Mouse (Mus musculus): ENCODE measurements around the gene Agfg1. TPM values are rescaled to one million over a fixed set of nuclear protein-coding genes. Genes with fewer than 3 reads are reported as not detected.

The Agfg1 gene
- polyA plus RNA-seq, 1 experiment from 2014 or later, result 26.6 TPM

- Histone ChIP-seq H3K4me3 (replicated peaks) (no peak overlapping the region), H3K4me1 (peaks cover 5% of the 10 kb centered on the region; the same call in 1 of the 2 replicates), H3K27me3 (replicated peaks) (no peaks in the 10 kb centered on the region), H3K9ac (replicated peaks) (no peak overlapping the region), H3K4me2 (no peak overlapping the region), H3K36me3 (no peaks in the 10 kb centered on the region), H3K27ac (replicated peaks) (no peak overlapping the region), H3K9me3 (replicated peaks) (no peaks in the 10 kb centered on the region)
- ATAC-seq (ENCODE audit: low FRiP score), result no peak
- whole genome bisulfite sequencing, result 97% methylated on average over 1 of the region's 1 CpGs
Measured at GRCm38 (mm10) chr1:82804059-82804458, 35.2 kb upstream of the Agfg1 start.

DNA sequence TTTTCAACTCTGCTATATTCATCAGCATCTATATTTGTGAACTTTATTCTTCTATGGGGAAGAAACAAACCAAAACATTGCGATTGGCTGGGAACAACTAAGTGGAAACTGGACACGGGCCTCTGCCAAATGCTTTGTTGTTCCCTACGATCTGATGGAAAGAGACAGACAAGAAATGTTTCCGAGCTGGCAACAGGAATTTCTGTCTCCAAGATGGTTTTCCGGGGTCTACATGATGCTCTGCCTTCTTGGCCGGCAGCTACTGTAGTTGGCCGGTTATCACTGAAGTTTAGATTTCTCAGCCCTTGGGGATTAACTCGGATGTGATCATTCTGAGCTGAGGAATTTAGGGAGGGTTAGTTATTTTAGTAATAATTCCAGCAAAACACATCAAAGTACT, 32.9 kb upstream of the Agfg1 start:
- no peaks in the 10 kb centered on the region for H3K27me3 ChIP-seq (replicated peaks)
- WGBS, result 84% methylated on average over 8 of the region's 8 CpGs
- H3K4me1 ChIP-seq, result peaks cover 3% of the 10 kb centered on the region; the same call in 1 of the 2 replicates
- H3K9ac ChIP-seq (replicated peaks), result no peak overlapping the region
- H3K9me3 ChIP-seq (replicated peaks), result no peaks in the 10 kb centered on the region
- H3K36me3 ChIP-seq, result no peaks in the 10 kb centered on the region
- H3K4me2 ChIP-seq, result no peak overlapping the region
- no peak overlapping the region for H3K27ac ChIP-seq (replicated peaks)
- no peak overlapping the region for H3K4me3 ChIP-seq (replicated peaks)
- no peak for ATAC-seq (ENCODE audit: low FRiP score)

- H3K9me3 ChIP-seq (replicated peaks), result no peaks in the 10 kb centered on the region
- no peaks in the 10 kb centered on the region for H3K27me3 ChIP-seq (replicated peaks)
- no peaks in the 10 kb centered on the region for H3K4me1 ChIP-seq
- H3K4me2 ChIP-seq, result no peak overlapping the region
- no peaks in the 10 kb centered on the region for H3K36me3 ChIP-seq
- no peak for ATAC-seq (ENCODE audit: low FRiP score)
- H3K4me3 ChIP-seq (replicated peaks), result no peak overlapping the region
- WGBS, result 85% methylated on average over 7 of the region's 7 CpGs
- H3K27ac ChIP-seq (replicated peaks), result no peak overlapping the region
- H3K9ac ChIP-seq (replicated peaks), result no peak overlapping the region
Measured at GRCm38 (mm10) chr1:82807206-82807605, 32.1 kb upstream of the Agfg1 start.

GRCm38 (mm10) chr1:82808564-82808963, 30.7 kb upstream of the Agfg1 start:
- Histone ChIP-seq H3K9me3 (replicated peaks) (no peaks in the 10 kb centered on the region), H3K27me3 (replicated peaks) (no peaks in the 10 kb centered on the region), H3K4me1 (no peaks in the 10 kb centered on the region), H3K27ac (replicated peaks) (no peak overlapping the region), H3K4me2 (no peak overlapping the region), H3K9ac (replicated peaks) (no peak overlapping the region), H3K4me3 (replicated peaks) (no peak overlapping the region), H3K36me3 (no peaks in the 10 kb centered on the region)
- no peak for ATAC-seq (ENCODE audit: low FRiP score)
- 54% methylated on average over 3 of the region's 3 CpGs for WGBS

DNA sequence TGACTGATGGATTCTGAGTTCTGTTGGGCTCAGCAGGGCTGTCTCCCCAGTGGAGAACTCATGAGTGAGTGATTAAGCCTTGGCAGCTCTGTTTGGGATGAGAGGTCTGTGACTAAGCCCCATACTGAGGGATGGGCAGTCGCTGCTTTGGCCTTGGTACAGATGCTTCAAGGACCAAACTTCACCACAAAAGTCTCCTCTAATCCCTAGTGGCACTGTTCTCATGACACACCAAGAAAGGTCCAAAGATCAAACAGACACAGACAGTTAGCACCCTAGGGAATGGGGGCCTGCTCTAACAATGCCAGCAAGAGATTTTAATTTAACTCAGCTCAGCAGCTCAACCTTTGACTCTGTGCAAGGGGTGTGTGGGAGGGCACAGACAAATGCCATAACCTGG, 27.5 kb upstream of the Agfg1 start:
- Histone ChIP-seq H3K36me3 (no peaks in the 10 kb centered on the region), H3K27ac (replicated peaks) (no peak overlapping the region), H3K4me2 (no peak overlapping the region), H3K27me3 (replicated peaks) (no peaks in the 10 kb centered on the region), H3K4me1 (0 out of 2 replicates have a peak, but pooled peaks cover 4% of the 10 kb centered on the region), H3K9ac (replicated peaks) (no peak overlapping the region), H3K4me3 (replicated peaks) (no peak overlapping the region), H3K9me3 (replicated peaks) (no peaks in the 10 kb centered on the region)
- no peak for ATAC-seq (ENCODE audit: low FRiP score)
- WGBS, result 95% methylated on average over 1 of the region's 1 CpGs

GRCm38 (mm10) chr1:82815941-82816716, 23.2 kb upstream of the Agfg1 start:
- H3K9ac ChIP-seq (replicated peaks), result no peak overlapping the region
- H3K27me3 ChIP-seq (replicated peaks), result no peaks in the 10 kb centered on the region
- H3K36me3 ChIP-seq, result no peaks in the 10 kb centered on the region
- 67% methylated on average over 17 of the region's 17 CpGs for WGBS
- ATAC-seq (ENCODE audit: low FRiP score), result no peak
- peak overlapping the region; percentile 27; the same call in 1 of the 2 replicates for H3K4me2 ChIP-seq
- H3K4me3 ChIP-seq (replicated peaks), result no peak overlapping the region
- no peak overlapping the region for H3K27ac ChIP-seq (replicated peaks)
- no peaks in the 10 kb centered on the region for H3K9me3 ChIP-seq (replicated peaks)
- 0 out of 2 replicates have a peak, but pooled peaks cover 4% of the 10 kb centered on the region for H3K4me1 ChIP-seq

- H3K9me3 ChIP-seq (replicated peaks), result no peaks in the 10 kb centered on the region
- no peaks in the 10 kb centered on the region for H3K27me3 ChIP-seq (replicated peaks)
- H3K9ac ChIP-seq (replicated peaks), result no peak overlapping the region
- no peak overlapping the region for H3K27ac ChIP-seq (replicated peaks)
- no peak overlapping the region for H3K4me2 ChIP-seq
- no peak for ATAC-seq (ENCODE audit: low FRiP score)
- H3K4me3 ChIP-seq (replicated peaks), result no peak overlapping the region
- no peaks in the 10 kb centered on the region for H3K36me3 ChIP-seq
- 0 out of 2 replicates have a peak, but pooled peaks cover 4% of the 10 kb centered on the region for H3K4me1 ChIP-seq
- WGBS, result 77% methylated on average over 10 of the region's 10 CpGs
Measured at GRCm38 (mm10) chr1:82819366-82819765, 19.9 kb upstream of the Agfg1 start.

GRCm38 (mm10) chr1:82820179-82820578, 19.1 kb upstream of the Agfg1 start:
- H3K9me3 ChIP-seq (replicated peaks), result no peaks in the 10 kb centered on the region
- 63% methylated on average over 15 of the region's 15 CpGs for WGBS
- H3K27ac ChIP-seq (replicated peaks), result no peak overlapping the region
- H3K4me1 ChIP-seq, result 0 out of 2 replicates have a peak, but pooled peaks cover 4% of the 10 kb centered on the region
- H3K36me3 ChIP-seq, result no peaks in the 10 kb centered on the region
- H3K9ac ChIP-seq (replicated peaks), result no peak overlapping the region; the same call in 1 of the 2 replicates
- no peak overlapping the region for H3K4me3 ChIP-seq (replicated peaks)
- no peak overlapping the region for H3K4me2 ChIP-seq
- ATAC-seq (ENCODE audit: low FRiP score), result no peak
- H3K27me3 ChIP-seq (replicated peaks), result no peaks in the 10 kb centered on the region

DNA sequence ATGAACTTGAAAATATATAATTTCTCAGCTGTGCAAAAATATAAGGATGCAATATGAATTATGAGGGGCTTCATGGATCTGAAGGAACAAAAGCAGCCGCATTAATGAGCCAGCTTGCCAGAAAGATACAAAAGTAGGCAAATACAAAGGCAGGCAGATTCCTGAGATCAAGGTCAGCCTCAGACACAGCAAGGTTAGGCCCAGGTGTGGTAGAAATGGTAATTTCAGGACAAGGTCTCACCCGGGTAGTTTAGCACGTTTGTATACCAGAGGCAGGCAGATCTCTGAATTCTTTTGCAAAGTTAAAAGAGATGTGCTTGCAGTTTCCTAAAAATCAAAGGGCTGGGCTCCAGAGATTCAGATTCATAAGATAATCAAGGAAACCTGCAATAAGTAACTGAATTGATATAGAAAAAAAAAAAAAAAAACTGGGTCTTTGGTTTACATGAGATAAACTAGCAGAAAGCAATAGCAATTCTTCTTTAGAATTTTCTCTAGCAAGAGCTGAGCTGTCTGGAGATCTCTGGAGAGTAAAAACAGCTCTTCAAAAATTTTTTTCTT, 18.6 kb upstream of the Agfg1 start:
- Histone ChIP-seq H3K36me3 (no peaks in the 10 kb centered on the region), H3K27ac (replicated peaks) (no peak overlapping the region), H3K9me3 (replicated peaks) (no peaks in the 10 kb centered on the region), H3K27me3 (replicated peaks) (no peaks in the 10 kb centered on the region), H3K9ac (replicated peaks) (no peak overlapping the region; the same call in 1 of the 2 replicates), H3K4me2 (no peak overlapping the region), H3K4me3 (replicated peaks) (no peak overlapping the region), H3K4me1 (0 out of 2 replicates have a peak, but pooled peaks cover 3% of the 10 kb centered on the region)
- WGBS, result 75% methylated on average over 3 of the region's 3 CpGs
- ATAC-seq (ENCODE audit: low FRiP score), result no peak

DNA sequence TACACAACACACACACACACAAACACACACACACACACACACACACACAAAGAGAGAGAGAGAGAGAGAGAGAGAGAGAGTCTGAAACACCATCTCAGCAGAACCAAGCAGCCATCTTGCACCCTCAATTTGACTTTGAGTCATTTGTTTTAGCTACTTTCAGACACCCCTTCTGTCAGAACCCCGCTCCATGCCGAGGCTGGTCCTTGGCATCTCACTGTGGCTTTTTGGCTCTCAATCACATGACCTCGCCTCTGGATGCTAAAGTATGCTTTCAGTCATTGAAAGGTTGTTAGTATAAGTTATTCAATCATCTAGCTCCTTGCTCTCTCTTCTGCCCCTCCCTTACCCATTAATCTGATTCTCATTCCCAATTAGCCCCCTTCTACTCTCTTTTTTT, 17.4 kb upstream of the Agfg1 start:
- H3K27ac ChIP-seq (replicated peaks), result no peak overlapping the region
- no peak overlapping the region for H3K9ac ChIP-seq (replicated peaks)
- H3K4me1 ChIP-seq, result no peaks in the 10 kb centered on the region
- no peak overlapping the region for H3K4me2 ChIP-seq
- ATAC-seq (ENCODE audit: low FRiP score), result no peak
- no peaks in the 10 kb centered on the region for H3K27me3 ChIP-seq (replicated peaks)
- no peaks in the 10 kb centered on the region for H3K9me3 ChIP-seq (replicated peaks)
- 78% methylated on average over 3 of the region's 3 CpGs for WGBS
- H3K4me3 ChIP-seq (replicated peaks), result no peak overlapping the region
- H3K36me3 ChIP-seq, result no peaks in the 10 kb centered on the region

DNA sequence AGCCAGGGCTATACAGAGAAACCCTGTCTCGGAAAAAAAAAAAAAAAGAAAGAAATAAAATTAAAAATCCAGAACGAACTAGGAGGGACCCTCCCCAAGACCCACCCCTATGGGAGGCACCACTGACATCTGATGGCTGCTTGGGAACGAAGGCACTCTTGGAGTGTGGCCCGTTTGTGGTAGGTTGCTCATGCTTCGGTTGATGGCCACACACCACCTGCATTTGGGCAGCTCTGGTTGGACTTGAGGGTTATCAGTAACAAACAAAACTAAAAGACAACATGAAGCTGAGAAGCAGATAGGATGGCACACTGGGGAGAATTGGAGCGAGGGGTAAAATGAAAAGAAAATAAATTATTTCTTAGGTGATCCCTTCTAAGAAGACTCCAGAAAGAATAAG, 15.1 kb upstream of the Agfg1 start:
- no peak overlapping the region for H3K4me2 ChIP-seq
- H3K27me3 ChIP-seq (replicated peaks), result no peaks in the 10 kb centered on the region
- WGBS, result 86% methylated on average over 6 of the region's 6 CpGs
- no peak overlapping the region for H3K27ac ChIP-seq (replicated peaks)
- H3K9ac ChIP-seq (replicated peaks), result no peak overlapping the region
- no peak for ATAC-seq (ENCODE audit: low FRiP score)
- H3K36me3 ChIP-seq, result no peaks in the 10 kb centered on the region
- no peaks in the 10 kb centered on the region for H3K4me1 ChIP-seq
- H3K4me3 ChIP-seq (replicated peaks), result no peak overlapping the region
- H3K9me3 ChIP-seq (replicated peaks), result no peaks in the 10 kb centered on the region

GRCm38 (mm10) chr1:82825256-82825655, 14.0 kb upstream of the Agfg1 start:
- Histone ChIP-seq H3K9me3 (replicated peaks) (no peaks in the 10 kb centered on the region), H3K36me3 (no peaks in the 10 kb centered on the region), H3K4me3 (replicated peaks) (no peak overlapping the region), H3K4me2 (no peak overlapping the region), H3K27ac (replicated peaks) (no peak overlapping the region), H3K27me3 (replicated peaks) (no peaks in the 10 kb centered on the region), H3K9ac (replicated peaks) (no peak overlapping the region), H3K4me1 (no peaks in the 10 kb centered on the region)
- 85% methylated on average over 2 of the region's 2 CpGs for WGBS
- no peak for ATAC-seq (ENCODE audit: low FRiP score)

Measured in neural tube, embryonic 15.5 days (tissue).